Mouse (Mus musculus): ENCODE measurements around the gene Foxp1.

Gene Foxp1

GRCm38 (mm10) chr6:99395745-99396144 lies 126.8 kb downstream of the Foxp1 start:
- CTCF ChIA-PET: no interaction called here

GRCm38 (mm10) chr6:99394801-99395200 lies 127.7 kb downstream of the Foxp1 start:
- CTCF ChIA-PET: no interaction called here

DNA sequence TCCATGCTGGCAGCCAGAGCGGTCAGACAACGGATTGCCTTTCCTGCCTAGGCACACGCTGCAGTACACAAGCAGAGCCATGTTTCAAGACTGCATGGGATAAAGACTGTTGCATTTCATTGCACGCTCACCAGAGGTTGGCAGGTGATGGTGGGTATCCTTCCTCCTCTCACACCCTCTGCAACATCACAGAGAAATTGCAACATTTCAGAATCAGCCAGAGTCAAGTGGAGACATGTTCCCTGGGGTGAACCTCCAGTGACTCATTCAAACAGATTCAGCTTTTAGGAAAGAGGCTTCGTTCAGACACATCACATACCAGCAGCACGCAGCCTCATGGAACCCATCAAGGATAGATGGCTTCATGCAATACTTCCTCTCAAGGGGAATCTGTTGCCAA lies 130.0 kb downstream of the Foxp1 start:
- CTCF ChIA-PET: no interaction called here

- CTCF ChIA-PET: interaction anchor here (0.6 to 1.3 kb wide), 2 partner anchors 62 to 146 kb away, joined by 3 read pairs; no protein-coding TSS in a partner anchor
Observed at GRCm38 (mm10) chr6:99388741-99389675, 133.5 kb downstream of the Foxp1 start.

- CTCF ChIA-PET: interaction anchor here (1.3 kb wide), 1 partner anchor 63 kb away, joined by 3 read pairs; no protein-coding TSS in a partner anchor
Observed at GRCm38 (mm10) chr6:99388023-99388422, 134.5 kb downstream of the Foxp1 start.

DNA sequence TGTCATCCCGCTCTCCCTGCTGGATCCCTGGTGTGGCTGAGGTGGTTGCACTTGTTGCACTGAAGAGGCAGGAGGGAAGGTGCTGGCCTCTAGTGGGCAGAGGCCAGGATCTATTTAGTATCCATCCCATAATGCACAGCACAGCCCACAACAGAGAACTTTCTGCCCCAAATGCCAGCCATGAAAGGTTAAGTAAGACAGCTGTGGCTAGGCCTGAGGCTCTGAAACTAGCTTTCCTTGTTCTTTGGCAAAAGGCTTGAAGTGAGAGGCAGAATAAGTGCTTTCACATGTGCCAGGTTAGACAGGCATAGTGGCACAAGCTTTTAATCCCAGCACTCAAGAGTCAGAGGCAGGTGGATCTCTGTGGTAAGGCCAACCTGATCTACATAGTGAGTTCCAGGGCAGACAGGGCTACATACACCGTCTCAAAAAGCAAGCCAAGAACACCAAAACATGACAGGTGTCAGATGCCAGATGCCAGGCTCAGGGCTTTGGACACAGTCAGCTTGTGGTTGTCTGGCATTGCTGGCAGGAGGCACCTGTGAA lies 137.4 kb downstream of the Foxp1 start:
- CTCF ChIA-PET: no interaction called here

DNA sequence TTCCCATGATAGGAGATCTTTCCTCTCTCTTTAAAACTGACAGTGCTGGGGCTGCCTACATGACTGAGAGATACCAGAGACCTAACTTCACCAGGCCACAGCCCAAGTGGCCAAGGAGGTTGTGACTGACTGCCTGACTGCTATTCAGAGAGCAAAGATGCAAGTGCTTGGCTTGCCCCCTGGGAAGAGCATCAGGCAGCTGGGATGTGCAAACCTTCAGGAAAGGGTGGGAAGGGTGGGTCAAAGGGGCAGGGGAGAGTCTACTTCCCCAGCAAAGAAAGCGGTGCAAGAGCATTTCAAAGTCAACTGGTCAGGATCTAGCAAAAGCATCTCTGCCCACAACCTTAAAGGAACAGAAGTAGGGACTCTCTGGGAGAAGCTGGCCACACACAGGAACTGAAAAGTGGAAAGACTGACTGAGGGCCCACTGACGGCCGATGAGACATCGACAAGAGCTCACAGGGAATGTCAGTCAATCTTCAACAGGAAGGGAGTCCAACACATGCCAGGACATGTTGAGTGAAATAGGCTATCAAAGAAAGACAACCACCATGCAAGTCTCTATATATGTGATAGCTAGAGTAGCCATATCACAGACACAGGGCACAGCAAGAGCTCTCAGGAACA lies 138.6 kb downstream of the Foxp1 start:
- CTCF ChIA-PET: interaction anchor here (0.5 to 0.7 kb wide), 2 partner anchors 33 to 110 kb away, joined by 3 to 4 read pairs; no protein-coding TSS in a partner anchor

DNA sequence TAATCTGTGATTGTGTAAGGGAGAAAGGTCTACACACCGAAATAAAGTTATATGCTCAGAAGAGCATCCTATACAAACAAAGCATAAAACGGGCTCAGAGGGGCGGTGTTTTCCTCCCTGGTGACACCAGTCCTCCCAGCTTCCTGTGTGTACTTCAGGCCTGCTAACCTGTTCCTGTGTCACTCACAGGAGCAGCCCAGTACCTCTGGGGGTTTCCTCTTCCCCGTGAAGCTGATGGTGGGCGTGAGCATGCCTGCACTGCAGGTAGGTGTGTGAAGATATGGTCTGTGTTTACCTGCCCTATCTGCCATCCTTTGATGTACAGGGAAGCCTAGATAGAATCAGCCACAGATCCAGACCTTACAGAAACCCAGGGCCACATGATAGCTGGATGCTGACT lies 142.4 kb downstream of the Foxp1 start:
- CTCF ChIA-PET: no interaction called here

DNA sequence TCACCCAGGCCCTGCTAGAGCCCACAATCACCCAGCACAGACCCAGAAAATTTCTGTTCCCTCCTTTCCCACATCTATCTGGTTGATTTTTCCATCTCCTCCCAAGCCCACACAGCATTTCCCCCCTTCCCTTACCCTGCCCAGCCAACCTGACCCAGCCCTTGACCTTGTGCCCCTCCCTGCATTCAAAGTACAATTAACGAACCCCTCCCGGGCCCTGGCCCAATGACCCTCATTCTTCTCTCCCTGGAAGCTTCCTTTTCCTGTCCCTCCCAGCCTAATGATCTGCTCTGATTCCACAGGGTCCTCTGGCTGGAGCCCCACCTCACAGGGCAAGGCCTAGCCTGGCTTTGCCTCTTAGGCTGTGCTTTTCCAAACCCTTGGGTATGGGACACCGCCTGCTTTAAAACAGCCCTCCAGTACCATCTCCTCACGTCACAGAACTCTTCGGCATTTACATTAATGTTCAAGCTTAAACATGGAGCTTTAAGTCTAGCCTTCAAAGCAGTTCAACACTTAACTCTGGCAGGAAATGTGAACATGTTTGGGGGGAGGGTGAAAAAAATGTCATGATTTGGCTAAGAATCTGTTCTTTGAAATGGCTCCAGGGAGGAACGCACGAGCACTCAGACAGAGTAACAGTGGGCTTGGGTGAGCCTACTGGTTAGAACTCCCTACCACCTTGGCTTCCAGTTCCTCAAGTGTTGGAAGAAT lies 143.4 kb downstream of the Foxp1 start:
- CTCF ChIA-PET: interaction anchor here (0.6 kb wide), 1 partner anchor 326 kb away, joined by 3 read pairs; no protein-coding TSS in a partner anchor

GRCm38 (mm10) chr6:99377716-99378115 lies 144.8 kb downstream of the Foxp1 start:
- CTCF ChIA-PET: interaction anchor here (0.6 kb wide), 1 partner anchor 146 kb away, joined by 13 read pairs; no protein-coding TSS in a partner anchor

DNA sequence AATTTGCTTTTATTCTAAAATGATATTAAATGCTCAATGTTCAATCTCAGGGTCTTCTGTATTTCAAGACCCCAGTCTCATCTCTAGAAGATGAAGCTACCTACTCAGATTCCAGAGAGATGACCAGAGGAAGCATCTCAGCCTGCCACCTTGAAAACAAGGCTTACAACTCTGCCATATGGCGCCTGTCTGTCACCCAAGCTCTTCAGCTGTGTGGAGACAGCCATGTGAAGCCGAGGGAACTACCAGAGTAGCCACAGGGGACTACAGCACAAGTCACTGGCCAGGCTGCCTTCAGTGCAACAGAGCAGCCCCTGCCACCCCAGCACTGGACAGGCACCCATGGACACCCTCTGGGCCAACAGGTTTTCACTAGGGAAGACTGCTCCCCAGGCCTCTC lies 145.4 kb downstream of the Foxp1 start:
- CTCF ChIA-PET: interaction anchor here (0.6 kb wide), 1 partner anchor 146 kb away, joined by 13 read pairs; no protein-coding TSS in a partner anchor

- CTCF ChIA-PET: interaction anchor here (0.6 kb wide), 1 partner anchor 292 kb away, joined by 3 read pairs; no protein-coding TSS in a partner anchor
Observed at GRCm38 (mm10) chr6:99376721-99377120, 145.8 kb downstream of the Foxp1 start.

DNA sequence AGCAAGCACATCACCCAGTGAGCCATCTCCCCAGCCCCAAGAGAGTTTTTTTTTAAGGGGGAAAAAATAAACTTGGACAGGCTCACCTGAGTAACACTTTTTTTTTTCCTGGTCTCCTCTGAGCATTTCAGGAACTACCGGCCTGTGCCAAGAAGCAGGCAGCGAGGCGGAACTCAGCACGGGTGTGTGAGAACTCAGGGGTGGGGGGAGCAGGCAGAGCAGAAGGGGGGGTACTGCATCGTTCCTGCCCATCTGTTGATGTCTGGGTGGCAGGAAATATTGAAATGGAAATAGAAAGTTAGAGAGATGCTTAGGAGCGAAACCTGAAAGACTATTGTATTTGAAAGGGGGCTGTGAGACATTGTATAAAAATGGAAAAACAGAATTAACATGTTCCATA lies 146.7 kb downstream of the Foxp1 start:
- CTCF ChIA-PET: interaction anchor here (0.6 to 1.1 kb wide), 2 partner anchors 40 to 291 kb away, joined by 3 to 8 read pairs; no protein-coding TSS in a partner anchor

DNA sequence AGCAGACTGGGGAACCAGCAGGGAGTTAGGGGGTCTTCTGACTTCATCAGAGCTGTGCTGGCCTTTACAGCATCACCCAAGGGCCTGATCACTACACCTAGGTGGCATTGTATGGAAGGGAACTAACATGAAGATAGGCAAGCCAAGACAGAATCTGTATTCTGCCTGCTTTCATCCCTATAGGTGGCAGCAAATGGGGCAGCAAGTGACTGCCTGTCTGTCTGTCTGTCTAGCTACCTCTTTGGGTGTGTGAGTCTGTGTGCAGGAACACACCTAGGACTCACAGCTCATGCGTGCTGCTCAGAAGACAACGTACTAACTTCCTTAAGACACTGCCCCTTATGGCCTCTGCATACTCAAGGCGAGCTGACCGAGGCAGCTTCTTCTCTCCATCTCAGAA lies 147.1 kb downstream of the Foxp1 start:
- CTCF ChIA-PET: interaction anchor here (1.1 kb wide), 1 partner anchor 40 kb away, joined by 8 read pairs; no protein-coding TSS in a partner anchor

- CTCF ChIA-PET: interaction anchor here (0.5 to 1.1 kb wide), 2 partner anchors 41 to 619 kb away, joined by 5 to 8 read pairs; no protein-coding TSS in a partner anchor
Observed at GRCm38 (mm10) chr6:99374448-99375271, 147.9 kb downstream of the Foxp1 start.

GRCm38 (mm10) chr6:99372427-99372826 lies 150.1 kb downstream of the Foxp1 start:
- CTCF ChIA-PET: no interaction called here

GRCm38 (mm10) chr6:99372016-99372415 lies 150.5 kb downstream of the Foxp1 start:
- CTCF ChIA-PET: interaction anchor here (0.5 to 0.6 kb wide), 2 partner anchors 122 to 663 kb away, joined by 3 to 4 read pairs; no protein-coding TSS in a partner anchor

DNA sequence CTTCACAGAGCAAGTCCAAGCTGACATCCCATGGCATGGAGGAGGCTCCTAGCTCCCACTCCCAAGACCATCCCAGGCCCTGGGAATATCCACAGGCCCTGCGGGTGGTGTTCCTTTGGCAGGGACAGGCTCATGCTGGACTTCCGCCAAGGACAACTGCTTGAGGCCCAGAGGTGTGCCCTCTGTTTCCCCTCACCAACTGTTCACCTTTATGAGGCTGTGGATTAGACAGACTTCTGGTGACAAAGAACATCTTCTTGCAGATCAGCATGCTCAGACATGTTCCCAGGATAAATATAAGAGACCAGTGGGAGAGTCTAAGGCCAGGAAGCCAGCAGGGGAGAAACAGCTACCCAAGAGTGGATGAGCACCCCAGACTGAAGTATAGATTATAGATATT lies 152.6 kb downstream of the Foxp1 start:
- CTCF ChIA-PET: no interaction called here

GRCm38 (mm10) chr6:99369156-99369555 lies 153.4 kb downstream of the Foxp1 start:
- CTCF ChIA-PET: interaction anchor here (0.7 kb wide), 1 partner anchor 76 kb away, joined by 4 read pairs; no protein-coding TSS in a partner anchor

- CTCF ChIA-PET: interaction anchor here (0.6 kb wide), 2 partner anchors 28 to 86 kb away, joined by 3 read pairs; no protein-coding TSS in a partner anchor
Observed at GRCm38 (mm10) chr6:99368118-99368753, 154.3 kb downstream of the Foxp1 start.
